Mouse (Mus musculus) erythroblast, embryonic 14.5 days (primary cell): ENCODE results near the gene Mrps9. TPM values are rescaled to one million over a fixed set of nuclear protein-coding genes. Genes with fewer than 3 reads are reported as not detected.

Source experiments
- H3K27me3 ChIP-seq: 2 replicates; pipeline ENCODE4 v1.6.1; 2012; ENCODE audit warnings: inconsistent platforms; ENCODE audit not compliant: control insufficient read depth
- H3K36me3 ChIP-seq: 2 replicates; pipeline ENCODE4 v1.6.1; 2012; ENCODE audit warnings: mild to moderate bottlenecking, inconsistent platforms; ENCODE audit not compliant: control insufficient read depth
- H3K4me1 ChIP-seq: 2 replicates; pipeline ENCODE4 v1.6.1; 2012; ENCODE audit warnings: inconsistent platforms; ENCODE audit not compliant: control insufficient read depth
- H3K4me3 ChIP-seq: replicated peaks from 2 replicates; pipeline ENCODE3; 2012; ENCODE audit warnings: moderate library complexity, mild to moderate bottlenecking, inconsistent platforms
- H3K9me3 ChIP-seq: 2 replicates; pipeline ENCODE4 v1.6.1; 2012; ENCODE audit warnings: low read length, inconsistent platforms, mixed read lengths; ENCODE audit not compliant: control insufficient read depth
- GATA1 ChIP-seq: IDR thresholded peaks from 2 replicates; pipeline ENCODE4 v1.6.1; 2012; ENCODE audit warnings: low read length, inconsistent platforms, mixed read lengths
- TAL1 ChIP-seq: IDR thresholded peaks from 3 replicates; pipeline ENCODE4 v1.6.1; 2012; ENCODE audit warnings: low read length, inconsistent platforms, mixed read lengths
- polyA plus RNA-seq: library from polyadenylated mRNA; stranded (reverse); fragments of >175 nt; gene quantifications from 2 replicates; pipeline ENCODE4 v1.2.3, GENCODE M21; 2012

The Mrps9 gene
- polyA plus RNA-seq, 1 experiment = 3.3 TPM

DNA sequence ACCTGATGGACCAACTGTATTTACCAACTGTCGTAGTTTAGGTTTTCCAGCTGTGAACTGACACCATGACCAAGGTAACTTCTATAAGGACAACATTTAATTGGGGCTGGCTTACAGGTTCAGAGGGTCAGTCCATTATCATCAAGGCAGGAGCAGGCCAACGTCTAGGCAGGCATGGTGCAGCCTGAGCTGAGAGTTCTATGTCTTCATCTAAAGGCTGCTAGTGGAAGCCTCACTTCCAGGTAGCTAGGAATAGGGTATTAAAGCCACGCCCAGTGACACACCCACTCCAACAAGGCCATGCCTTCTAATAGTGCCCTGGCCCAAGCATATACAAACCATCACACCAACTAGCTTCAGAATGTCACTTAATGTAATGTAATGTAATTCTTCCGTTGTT, 97.5 kb downstream of the Mrps9 start:
- no peaks in the 10 kb centered on the region for H3K36me3 ChIP-seq
- H3K4me1 ChIP-seq = no peaks in the 10 kb centered on the region
- H3K27me3 ChIP-seq = peaks cover 22% of the 10 kb centered on the region
- TF ChIP-seq GATA1 (no peak), TAL1 (no peak)
- no peak overlapping the region for H3K4me3 ChIP-seq
- no peaks in the 10 kb centered on the region for H3K9me3 ChIP-seq

DNA sequence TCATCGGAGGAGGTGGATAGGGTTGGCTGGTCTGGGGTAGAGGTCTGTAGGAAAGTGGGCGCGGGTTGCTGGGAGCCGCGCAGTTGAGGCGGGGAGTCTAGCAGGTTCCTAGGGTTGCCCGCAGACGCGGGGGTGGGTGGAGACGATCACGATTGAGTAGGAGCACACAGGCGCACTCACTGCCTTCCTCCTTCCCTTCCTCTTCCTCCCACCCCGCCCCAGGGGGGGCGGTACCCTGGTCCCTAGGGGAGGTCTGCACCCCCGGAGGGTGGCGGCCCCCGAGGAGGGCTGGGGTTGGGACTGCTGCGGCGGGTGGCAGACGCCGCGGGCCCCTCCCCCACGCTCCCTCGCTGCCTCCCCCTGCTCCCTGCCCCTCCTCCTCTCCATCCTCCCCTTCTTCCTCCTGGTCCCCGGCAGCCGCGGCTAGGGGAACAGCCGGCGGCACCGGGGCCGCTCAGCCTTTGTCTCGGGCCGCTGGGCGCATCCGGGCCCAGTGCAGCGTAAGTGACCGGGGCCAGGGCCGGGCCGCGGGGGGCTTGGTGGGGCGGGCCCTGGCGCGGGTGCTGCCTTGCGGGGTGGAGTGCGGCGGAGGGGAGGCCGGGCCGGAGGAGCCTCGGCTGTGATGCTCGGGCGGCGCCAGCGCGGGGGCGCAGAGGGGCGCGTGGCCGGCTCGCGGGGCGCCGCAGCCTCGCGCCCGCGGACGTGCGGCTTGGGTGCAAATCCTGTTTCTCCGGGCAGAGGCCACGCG, 101.9 kb downstream of the Mrps9 start, which contains the start of gene Gpr45:
Gpr45 (plus strand) TSS at position 139 of the 748 bp plus-strand sequence.
- Histone ChIP-seq H3K4me1 (no peaks in the 10 kb centered on the region), H3K36me3 (no peaks in the 10 kb centered on the region), H3K9me3 (no peaks in the 10 kb centered on the region), H3K4me3 (peak within 1 kb of the TSS; percentile 24), H3K27me3 (peaks cover 37% of the 10 kb centered on the region)
- TF ChIP-seq TAL1 (no peak), GATA1 (no peak)

DNA sequence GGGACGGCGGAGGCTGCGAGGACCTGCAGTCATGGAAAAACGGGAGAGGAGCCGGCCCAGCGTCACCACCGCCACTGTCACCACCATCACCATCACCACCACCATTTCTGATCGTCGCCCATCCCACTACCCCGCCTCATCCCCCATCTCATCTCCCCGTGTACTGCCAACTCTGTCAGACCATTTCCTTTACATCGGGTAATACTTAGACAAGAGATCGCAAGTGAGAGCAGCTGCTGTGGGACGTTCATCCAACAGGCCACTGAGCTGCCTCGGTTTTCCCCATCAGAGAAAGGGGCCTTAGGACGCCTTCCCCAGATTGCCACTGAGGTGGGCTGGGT, 102.4 kb downstream of the Mrps9 start:
- H3K9me3 ChIP-seq = no peaks in the 10 kb centered on the region
- no peaks in the 10 kb centered on the region for H3K4me1 ChIP-seq
- peaks cover 37% of the 10 kb centered on the region for H3K27me3 ChIP-seq
- no peak for TF ChIP-seq GATA1
- peak overlapping the region; percentile 24 for H3K4me3 ChIP-seq
- no peaks in the 10 kb centered on the region for H3K36me3 ChIP-seq

Other genes with a start within 250 kb of the Mrps9 start
- not detected in 2 replicates for gene Pou3f3, start 155.5 kb upstream of the Mrps9 start, polyA plus RNA-seq
- not detected in 2 replicates for gene Gpr45, start 101.6 kb downstream of the Mrps9 start, polyA plus RNA-seq
- gene Tgfbrap1, start 247.4 kb downstream of the Mrps9 start, polyA plus RNA-seq = 0.25 and 0.36 TPM in 2 replicates
- 0.02 and 0.04 TPM in 2 replicates for gene AI597479, start 247.5 kb downstream of the Mrps9 start, polyA plus RNA-seq